9 mouse cellular contexts compared by ENCODE assay signal in the genomic region with DNA sequence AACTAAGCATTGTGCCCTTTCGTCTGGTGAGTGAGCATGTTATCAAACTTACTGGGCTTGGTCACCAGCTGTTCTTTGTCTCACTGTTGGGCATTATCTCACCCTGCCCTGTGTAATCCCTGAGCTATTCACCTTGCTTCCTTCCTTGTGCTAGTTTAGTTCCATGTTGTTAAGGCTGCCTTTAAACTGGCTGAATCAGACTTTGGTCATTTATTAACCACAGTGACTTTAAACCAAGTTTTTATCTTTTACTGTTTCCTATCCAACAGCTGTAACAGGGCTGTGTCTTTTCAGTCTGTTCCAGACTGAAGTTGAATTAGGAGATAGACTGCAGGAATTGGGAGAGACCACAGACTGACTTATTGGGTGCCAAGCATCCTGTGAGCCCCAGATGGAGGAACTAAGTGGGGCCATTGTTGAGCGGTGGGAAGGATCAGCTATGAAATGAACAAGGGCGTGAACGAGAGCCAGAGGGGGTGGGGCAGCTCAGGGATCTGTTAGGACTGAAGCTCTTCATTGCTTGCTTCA. TPM values are rescaled to one million over a fixed set of nuclear protein-coding genes. Genes with fewer than 3 reads are reported as not detected.
DNase-seq lines count a peak whose midpoint lies in the region; ATAC-seq and TF ChIP-seq lines count a peak whose summit lies in the region.
"Had no signal": no experiment of that assay in that cellular context is flagged by ENCODE, and none has a peak within 500 bp of the region (broad histone marks: within the 10 kb centered on the region; RNA-seq: fewer than 3 reads in every experiment).

No protein-coding gene starts in this region.

- no peaks in the 10 kb centered on the region for H3K79me3 ChIP-seq in C2C12 (ENCODE audit: low read depth)

- DNase-seq in kidney, adult 11 months = peak; percentile 31
- DNase-seq in cerebellum, adult 11 months = no peak
- no peak for DNase-seq in left cerebral cortex, postnatal 14 days (ENCODE audit: low spot score in 2 of 2)
- no peak for DNase-seq in ovary, postnatal 36 days (ENCODE audit: low spot score)

- peaks cover 2% of the 10 kb centered on the region for H3K36me3 ChIP-seq in C2C12 (ENCODE audit: control insufficient read depth, insufficient read depth)
- H3K36me3 ChIP-seq in liver, embryonic 12.5 days = peaks cover 20% of the 10 kb centered on the region

- no peaks in the 10 kb centered on the region for H3K79me2 ChIP-seq in C2C12 (ENCODE audit: control insufficient read depth, insufficient read depth)

- intact Hi-C loops in left cerebral cortex, postnatal 14 days (cut with DNase I) = no loop called here

- H3K9me3 ChIP-seq in liver, embryonic 12.5 days (replicated peaks) = no peaks in the 10 kb centered on the region

- peak overlapping the region; percentile 50 for H3K27ac ChIP-seq in liver, embryonic 12.5 days
- H3K27ac ChIP-seq: left cerebral cortex, adult 2 months had no signal

- ATAC-seq in common myeloid progenitor, adult 5-6 weeks (replicated peaks; ENCODE audit: low read depth, poor library complexity, severe bottlenecking) = peak; percentile 88
- peak; percentile 66 for ATAC-seq in liver, embryonic 12.5 days
- ATAC-seq in cerebellum, adult (ENCODE audit: insufficient number of reproducible peaks, low FRiP score, low TSS enrichment) = no peak

- no peak overlapping the region for H3K4me3 ChIP-seq in C2C12 (ENCODE audit: insufficient read depth, poor library complexity, severe bottlenecking)
- no peak overlapping the region for H3K4me3 ChIP-seq in liver, embryonic 12.5 days
- H3K4me3 ChIP-seq: left cerebral cortex, adult 2 months had no signal

- H3ac ChIP-seq in C2C12 (ENCODE audit: control insufficient read depth, insufficient read length, low read depth) = no peak overlapping the region

- H3K9ac ChIP-seq in liver, embryonic 12.5 days = no peak overlapping the region

- H3K27me3 ChIP-seq in C2C12 (ENCODE audit: control insufficient read depth, insufficient read depth, insufficient read length) = no peaks in the 10 kb centered on the region
- H3K27me3 ChIP-seq in liver, embryonic 12.5 days (replicated peaks) = no peaks in the 10 kb centered on the region

- H3K4me1 ChIP-seq in liver, embryonic 12.5 days = peaks cover 44% of the 10 kb centered on the region

- peak overlapping the region; percentile 26 for H3K4me2 ChIP-seq in liver, embryonic 12.5 days

- TF ChIP-seq CTCF in C2C12 (IDR thresholded peaks at IDR 0.05; ENCODE audit: control insufficient read depth, insufficient read depth, insufficient read length) = no peak

- WGBS in liver, embryonic 12.5 days (ENCODE audit: insufficient replicate concordance) = 21% methylated on average over 4 of the region's 4 CpGs

TF ChIP-seq in C2C12, 6 proteins besides CTCF, POLR2A, EP300 and RAD21:
- TF ChIP-seq MYOD1 (IDR thresholded peaks at IDR 0.05; ENCODE audit: control insufficient read depth, insufficient read length, low read depth) (peak; percentile 97), FOSL1 (IDR thresholded peaks at IDR 0.05; ENCODE audit: insufficient read depth, low read length, poor library complexity, severe bottlenecking) (no peak), USF1 (IDR thresholded peaks at IDR 0.05; ENCODE audit: low read depth) (no peak)

RNA-seq across cellular contexts. Expression of a gene that starts 10.7 kb away (rescaled TPM):
- 15.8 TPM for polyA plus RNA-seq in C2C12 (2012; fragmentation: generic; extraction: Trizol)
- 49.6 and 50.2 TPM in 2 replicates for total RNA-seq in common myeloid progenitor, adult 5-6 weeks (2017)
- 18.9 and 19.1 TPM in 2 replicates for polyA plus RNA-seq in liver, embryonic 12.5 days (2016; fragmentation: Nextera tagmentation; extraction: Ambion mirVana)
- 10 to 100 TPM; 48.6 to 60.0 TPM for total RNA-seq in left cerebral cortex, postnatal 14 days (2021)

RNA-seq across cellular contexts. Expression of a gene that starts 47.9 kb away (rescaled TPM):
- 10.7 TPM for polyA plus RNA-seq in C2C12 (2012; fragmentation: generic; extraction: Trizol)
- 8.3 and 10.3 TPM in 2 replicates for total RNA-seq in common myeloid progenitor, adult 5-6 weeks (2017)
- 2.6 and 2.8 TPM in 2 replicates for polyA plus RNA-seq in liver, embryonic 12.5 days (2016; fragmentation: Nextera tagmentation; extraction: Ambion mirVana)
- total RNA-seq in left cerebral cortex, postnatal 14 days (2021) = 1 to 10 TPM; 2.4 TPM

RNA-seq across cellular contexts. Expression of a gene that starts 52.4 kb away (rescaled TPM):
- 21.3 TPM for polyA plus RNA-seq in C2C12 (2012; fragmentation: generic; extraction: Trizol)
- 31.5 and 39.9 TPM in 2 replicates for total RNA-seq in common myeloid progenitor, adult 5-6 weeks (2017)
- polyA plus RNA-seq in liver, embryonic 12.5 days (2016; fragmentation: Nextera tagmentation; extraction: Ambion mirVana) = 21.3 and 22.3 TPM in 2 replicates
- total RNA-seq in left cerebral cortex, postnatal 14 days (2021) = 10 to 100 TPM; 15.8 to 17.5 TPM
